Mouse (Mus musculus) CH12.LX (cell line): ENCODE measurements around the gene Gm20388. TPM values are rescaled to one million over a fixed set of nuclear protein-coding genes. Genes with fewer than 3 reads are reported as not detected.

Source experiments
- DNase-seq: peaks from one replicate; pipeline ENCODE4 v3.0.0-alpha.2; 2013; ENCODE audit errors: extremely low read depth
- H3K27ac ChIP-seq: 2 replicates; pipeline ENCODE4 v1.5.1; 2012; ENCODE audit warnings: low read depth, mild to moderate bottlenecking, control low read depth, moderate library complexity; ENCODE audit not compliant: insufficient read depth
- H3K27me3 ChIP-seq: replicated peaks from 2 replicates; pipeline ENCODE3; 2012; ENCODE audit warnings: inconsistent platforms
- H3K36me3 ChIP-seq, 2 experiments: replicated peaks in 1 of 2; 2 replicates each; pipeline versions ENCODE3 to v1.6.1; 2012; ENCODE audit warnings: inconsistent platforms in 1 of 2, low read length in 1 of 2, mild to moderate bottlenecking in 1 of 2, mixed read lengths in 1 of 2, moderate library complexity in 1 of 2; ENCODE audit not compliant: control insufficient read depth in 1 of 2, insufficient read depth in 1 of 2
- H3K4me1 ChIP-seq, 2 experiments: 2 replicates each; pipeline ENCODE4 v1.6.1; 2012; ENCODE audit warnings: inconsistent platforms in 1 of 2, moderate library complexity in 1 of 2; ENCODE audit not compliant: insufficient read depth in 2 of 2, control insufficient read depth in 1 of 2
- H3K4me2 ChIP-seq: 2 replicates; pipeline ENCODE4 v1.6.1; 2012; ENCODE audit warnings: low read depth, mild to moderate bottlenecking, control low read depth; ENCODE audit not compliant: poor library complexity, insufficient read depth, severe bottlenecking
- H3K4me3 ChIP-seq, 3 experiments: fragments of 150-350 bp in 1 of 3; sonication (generic) in 1 of 3; replicated peaks in 1 of 3; 2 replicates each; pipeline versions ENCODE3 to v1.5.1; 2011 to 2012; ENCODE audit warnings: low read depth in 2 of 3, low read length in 2 of 3, mild to moderate bottlenecking in 2 of 3, moderate library complexity in 2 of 3, control low read depth in 1 of 3, improper control_type of control experiment in 1 of 3, inconsistent platforms in 1 of 3, mixed read lengths in 1 of 3; ENCODE audit not compliant: poor library complexity in 1 of 3
- H3K79me2 ChIP-seq: replicated peaks from 2 replicates; pipeline ENCODE4 v1.6.1; 2012; ENCODE audit warnings: mild to moderate bottlenecking, moderate library complexity; ENCODE audit not compliant: control insufficient read depth, poor library complexity, insufficient read depth, severe bottlenecking; ENCODE audit errors: extremely low read depth
- H3K9ac ChIP-seq: 2 replicates; pipeline ENCODE4 v1.6.1; 2012; ENCODE audit warnings: low read depth, mild to moderate bottlenecking, control low read depth, moderate library complexity; ENCODE audit not compliant: insufficient read depth
- H3K9me3 ChIP-seq: replicated peaks from 2 replicates; pipeline ENCODE3; 2012; ENCODE audit warnings: low read length, inconsistent platforms, mixed read lengths
- CHD2 ChIP-seq: IDR thresholded peaks from 2 replicates; pipeline ENCODE4 v1.6.1; 2011; ENCODE audit warnings: low read length, improper control_type of control experiment
- CTCF ChIP-seq, 2 experiments: IDR thresholded peaks in 1 of 2; conservative IDR thresholded peaks in 1 of 2; 2 replicates each; pipeline ENCODE4 v1.5.1; 2011 to 2012; ENCODE audit warnings: low read depth in 2 of 2, low read length in 2 of 2, improper control_type of control experiment in 1 of 2, inconsistent platforms in 1 of 2, mild to moderate bottlenecking in 1 of 2, moderate library complexity in 1 of 2
- ELF1 ChIP-seq: IDR thresholded peaks from 2 replicates; pipeline ENCODE4 v1.6.1; 2014; ENCODE audit warnings: low read depth, mild to moderate bottlenecking, inconsistent platforms, low read length, improper control_type of control experiment
- IRF4 ChIP-seq: IDR thresholded peaks from 2 replicates; pipeline ENCODE4 v1.6.1; 2014; ENCODE audit warnings: low read depth, mild to moderate bottlenecking, inconsistent platforms, low read length, improper control_type of control experiment
- JUN ChIP-seq: IDR thresholded peaks from 2 replicates; pipeline ENCODE4 v1.6.1; 2011; ENCODE audit warnings: low read depth, mild to moderate bottlenecking, low read length, improper control_type of control experiment, moderate library complexity; ENCODE audit not compliant: insufficient read depth
- JUND ChIP-seq: conservative IDR thresholded peaks from 2 replicates; pipeline ENCODE4 v1.6.1; 2011; ENCODE audit warnings: low read depth, low read length, improper control_type of control experiment
- KAT2A ChIP-seq: IDR thresholded peaks from 2 replicates; pipeline ENCODE4 v1.6.1; 2012; ENCODE audit warnings: low read length, improper control_type of control experiment, inconsistent platforms; ENCODE audit not compliant: insufficient replicate concordance
- NELFE ChIP-seq: IDR thresholded peaks from 2 replicates; pipeline ENCODE4 v1.6.1; 2011; ENCODE audit warnings: low read depth, low read length, improper control_type of control experiment
- RAD21 ChIP-seq: IDR thresholded peaks from 2 replicates; pipeline ENCODE4 v1.6.1; 2011; ENCODE audit warnings: low read depth, mild to moderate bottlenecking, low read length, improper control_type of control experiment, moderate library complexity
- RCOR1 ChIP-seq: conservative IDR thresholded peaks from 2 replicates; pipeline ENCODE4 v1.6.1; 2012; ENCODE audit warnings: low read depth, mild to moderate bottlenecking, inconsistent platforms, low read length, improper control_type of control experiment
- SMC3 ChIP-seq: IDR thresholded peaks from 2 replicates; pipeline ENCODE4 v1.6.1; 2011; ENCODE audit warnings: low read depth, low read length, improper control_type of control experiment
- ZC3H11A ChIP-seq: IDR thresholded peaks from 2 replicates; pipeline ENCODE4 v1.6.1; 2012; ENCODE audit warnings: low read depth, mild to moderate bottlenecking, inconsistent platforms, low read length, improper control_type of control experiment
- dilution Hi-C: fragments of 300-500 bp; cut with MboI; formaldehyde crosslinking; loops from 2 replicates; pipeline ENCODE4 v1.14.3; 2020; ENCODE audit warnings: low sequenced_read_pairs; ENCODE audit not compliant: extremely low pct_unique_long_range_greater_than_20kb, extremely low pct_ligation_motif_present
- in situ Hi-C: fragments of 300-500 bp; cut with MboI; formaldehyde crosslinking; loops from 3 replicates; pipeline ENCODE4 v1.14.3; 2019; ENCODE audit warnings: low sequenced_read_pairs, low pct_ligation_motif_present, low pct_unique_long_range_greater_than_20kb, mixed read lengths
- polyA plus RNA-seq: library from polyadenylated mRNA; unstranded; fragments of >175 nt; gene quantifications from 2 replicates; pipeline ENCODE4 v1.2.1, GENCODE M21; 2012; ENCODE audit warnings: low read depth; ENCODE audit not compliant: insufficient read length
- total RNA-seq, 2 experiments: library from RNA; depleted of rRNA; stranded (reverse); fragments of 300-350 nt in 1 of 2; fragments of >200 nt in 1 of 2; gene quantifications; 2 replicates each; pipeline ENCODE4 v1.2.3; 2012 to 2014

Gene Gm20388
- total and polyA plus RNA-seq, 3 experiments, result 14.8 to 26.3 (median 22.2) TPM

GRCm38 (mm10) chr8:121093496-121093895, 1182.9 kb downstream of the Gm20388 start:
- no peaks in the 10 kb centered on the region for H3K79me2 ChIP-seq
- peaks cover 38% of the 10 kb centered on the region for H3K27me3 ChIP-seq
- H3K9ac ChIP-seq, result no peak overlapping the region
- no peak overlapping the region for H3K27ac ChIP-seq
- dilution Hi-C loops, result no loop called here
- no peak for TF ChIP-seq IRF4
- TF ChIP-seq ELF1, result no peak
- no peak for TF ChIP-seq NELFE
- no peak for TF ChIP-seq JUN
- TF ChIP-seq ZC3H11A, result no peak
- TF ChIP-seq CHD2, result no peak
- no peak for DNase-seq
- no peaks in the 10 kb centered on the region for H3K4me1 ChIP-seq
- H3K4me3 ChIP-seq, result no peak overlapping the region
- H3K9me3 ChIP-seq, result no peaks in the 10 kb centered on the region
- in situ Hi-C loops, result loop anchor here (5.0 kb wide), 2 partner anchors 266 to 416 kb away; no protein-coding TSS in a partner anchor
- no peak overlapping the region for H3K4me2 ChIP-seq
- H3K36me3 ChIP-seq, result peaks cover 18 to 30% of the 10 kb centered on the region in 2 experiments

- TF ChIP-seq RCOR1 (no peak), JUN (no peak), CTCF (conservative IDR thresholded peaks at IDR 0.05 in 1 of 2, IDR thresholded peaks at IDR 0.05 in 1 of 2; ENCODE audit: low read depth in 2 of 2, low read length in 2 of 2) (peak; percentile 82 to 91), RAD21 (peak; percentile 42), JUND (no peak), KAT2A (no peak), SMC3 (peak; percentile 50)
- H3K27me3 ChIP-seq, result no peaks in the 10 kb centered on the region
- 0 out of 2 replicates have a peak, but pooled peaks cover 12% of the 10 kb centered on the region for H3K79me2 ChIP-seq
- H3K36me3 ChIP-seq, result peaks cover 52 to 75% of the 10 kb centered on the region in 2 experiments
- H3K4me2 ChIP-seq, result no peak overlapping the region
- dilution Hi-C loops, result no loop called here
- no peak overlapping the region for H3K9ac ChIP-seq
- peaks cover 10 to 28% of the 10 kb centered on the region in 2 experiments for H3K4me1 ChIP-seq
- no peak overlapping the region for H3K4me3 ChIP-seq
- peak; percentile 79 for DNase-seq
- no peak overlapping the region for H3K27ac ChIP-seq
- in situ Hi-C loops, result no loop called here
- H3K9me3 ChIP-seq, result no peaks in the 10 kb centered on the region
Observed at GRCm38 (mm10) chr8:121104049-121104818, 1193.6 kb downstream of the Gm20388 start.
